Mouse (Mus musculus) cerebellum, postnatal 10 days (tissue): ENCODE results near the gene Asgr1.
"Not testable (repeated sequence)": the region's sequence is repeated elsewhere in the genome, so short reads cannot be mapped to it uniquely, and the experiment has no call there.

Source experiments
- DNase-seq, 2 experiments: peaks; one replicate each; pipeline ENCODE4 v3.0.0; 2021; ENCODE audit warnings: mixed read lengths in 2 of 2

Gene Asgr1

DNA sequence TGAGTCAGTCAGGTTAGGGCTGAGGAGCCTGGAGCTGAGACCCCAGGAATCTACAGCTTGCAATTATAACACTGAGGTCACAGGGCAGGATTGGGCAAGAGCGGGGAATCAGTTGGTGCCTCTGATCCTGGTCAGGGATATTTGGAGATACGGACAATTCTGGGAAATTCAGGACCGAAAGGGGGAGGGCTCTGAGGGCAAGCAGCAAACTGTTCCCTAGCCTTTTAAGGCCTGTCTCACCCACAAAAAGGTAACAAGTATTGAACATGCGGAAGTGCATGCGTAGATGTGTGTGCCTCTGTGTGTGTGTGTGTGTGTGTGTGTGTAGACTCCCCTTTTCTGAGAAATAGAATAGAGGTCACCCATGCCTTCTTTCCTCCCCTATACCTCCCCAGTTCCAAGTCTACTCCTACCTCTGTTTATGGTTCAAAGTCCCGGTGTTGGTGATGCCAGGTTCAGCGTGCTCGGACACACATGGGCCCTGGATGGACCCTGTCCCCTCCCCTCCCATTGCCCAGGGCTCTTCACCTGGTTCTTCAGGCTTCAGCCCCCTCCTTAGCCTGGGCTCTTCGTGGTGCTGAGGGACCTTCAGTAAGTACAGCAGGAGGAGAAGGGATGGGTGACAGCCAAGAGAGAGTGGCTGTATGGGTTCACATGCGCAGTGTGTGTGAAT, at the start of gene Asgr1:
Gene Asgr1, plus strand, starts transcription at position 188 of the 673 bp plus-strand sequence.
- no peak for DNase-seq

DNA sequence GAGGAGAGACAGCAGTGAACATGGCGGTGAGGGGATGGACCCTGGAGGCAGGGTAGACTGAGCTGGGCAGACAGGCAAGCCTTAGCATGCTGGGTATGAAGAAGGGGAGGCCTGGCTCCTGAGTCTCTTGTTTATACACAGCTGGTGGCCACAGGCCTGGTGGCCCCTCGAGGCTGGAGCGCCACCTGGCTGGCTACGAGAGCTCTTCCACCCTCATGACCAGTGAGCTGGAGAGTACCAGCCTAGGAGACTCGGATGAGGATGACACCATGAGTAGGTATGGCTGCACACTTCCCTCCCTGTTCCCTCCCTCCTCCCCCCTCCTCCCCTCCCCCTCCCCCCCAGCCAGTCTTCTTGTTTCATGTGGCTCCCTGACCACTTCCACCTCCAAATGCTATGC, 48.4 kb upstream of the Asgr1 start:
- DNase-seq: peak; percentile 33 to 39

DNA sequence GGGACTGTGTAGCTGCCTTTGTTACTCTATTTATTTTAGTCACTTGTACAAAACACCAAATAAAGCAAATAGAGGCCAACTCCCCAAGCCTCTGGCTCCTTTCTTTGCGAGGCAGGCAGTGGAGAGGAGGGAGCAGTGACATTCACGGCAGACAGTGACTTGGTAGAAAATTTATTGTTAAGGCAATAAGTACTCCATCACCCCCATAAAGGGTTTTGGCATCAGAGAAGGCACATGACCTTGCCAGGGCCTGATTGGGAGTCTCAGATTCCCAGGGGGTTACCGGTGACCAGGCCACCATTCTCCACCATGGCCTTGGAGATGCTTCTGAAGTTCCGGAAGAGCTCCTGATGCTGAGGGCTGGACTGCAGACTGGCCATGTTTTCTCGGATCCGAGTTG, 43.9 kb upstream of the Asgr1 start:
- no peak for DNase-seq

DNA sequence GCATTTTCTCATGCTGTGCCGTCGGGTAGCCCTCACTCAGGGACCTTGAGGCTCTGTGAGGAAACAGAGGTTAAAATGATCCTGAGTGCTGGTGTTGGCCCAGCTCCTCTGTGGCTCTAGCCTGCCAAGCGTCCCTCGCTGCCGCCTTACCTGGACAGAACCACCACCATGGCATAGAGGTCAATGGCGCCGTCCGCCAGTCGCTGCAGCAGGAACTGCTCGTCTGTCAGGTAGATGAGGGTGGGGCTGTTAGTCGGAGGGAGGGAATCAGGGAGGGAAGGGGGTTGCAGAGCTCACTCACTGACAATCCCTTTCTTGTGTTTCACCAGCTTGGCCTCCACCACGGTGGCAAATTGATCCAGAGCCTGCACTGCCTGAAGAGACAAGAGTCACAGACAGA, 43.3 kb upstream of the Asgr1 start:
- no peak for DNase-seq

DNA sequence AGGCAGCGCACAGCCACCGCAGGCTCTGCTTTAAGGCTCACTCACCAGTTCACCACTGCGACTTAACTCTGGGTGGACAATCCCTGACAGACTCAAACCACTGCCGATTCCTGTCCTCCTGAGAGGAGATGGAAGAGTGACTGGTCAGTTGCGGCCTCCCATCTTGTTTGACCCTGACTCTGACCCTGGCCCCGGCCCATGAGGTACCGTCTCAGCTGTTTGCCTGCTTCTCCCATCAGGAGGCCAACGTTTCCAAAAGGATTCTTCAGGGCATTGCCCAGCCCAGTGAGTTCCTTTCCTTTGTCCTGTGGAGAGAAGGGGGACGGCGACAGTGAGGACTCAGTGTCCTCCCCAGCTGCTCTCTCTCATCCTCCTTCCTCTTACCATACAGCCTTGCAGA, 42.9 kb upstream of the Asgr1 start:
- DNase-seq: no peak

DNA sequence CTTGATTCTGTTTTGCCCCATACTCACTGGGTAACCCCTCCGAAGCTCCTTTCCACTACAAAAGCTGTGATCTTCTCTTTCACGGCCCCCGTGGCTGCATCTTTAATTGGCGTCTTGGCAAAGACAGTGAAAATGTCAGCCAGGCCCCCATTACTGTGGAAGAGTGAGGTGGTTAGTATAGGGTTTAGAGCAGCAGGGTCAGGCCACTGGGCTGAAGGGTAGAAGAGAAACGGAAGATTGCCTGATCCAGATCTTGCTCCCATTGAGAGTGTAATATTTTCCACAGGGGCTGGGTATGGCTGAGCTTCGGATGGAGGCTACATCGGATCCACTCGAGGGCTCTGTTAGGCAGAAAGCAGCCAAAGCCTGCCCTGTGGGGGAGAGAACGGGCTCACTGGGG, 41.0 kb upstream of the Asgr1 start:
- DNase-seq: no peak

DNA sequence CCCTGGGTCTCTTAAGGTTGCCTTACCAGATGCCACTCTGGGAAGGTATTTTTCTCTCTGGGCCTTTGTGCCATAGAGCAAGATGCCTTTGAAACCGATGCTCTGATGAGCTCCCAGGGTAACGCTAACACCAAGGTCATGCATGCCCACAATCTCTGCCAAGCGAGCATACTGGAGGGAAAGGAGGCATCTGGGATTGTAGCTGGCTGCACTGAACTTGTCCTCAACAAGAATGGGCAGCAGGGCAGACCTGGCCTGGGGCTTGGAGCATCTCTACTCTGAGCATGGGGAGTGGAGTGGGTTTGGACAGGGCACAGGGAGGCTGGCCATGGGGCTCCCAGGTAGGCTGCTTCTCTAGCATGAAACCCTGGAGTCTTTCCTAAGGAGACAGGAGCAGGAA, 40.5 kb upstream of the Asgr1 start:
- DNase-seq: no peak

DNA sequence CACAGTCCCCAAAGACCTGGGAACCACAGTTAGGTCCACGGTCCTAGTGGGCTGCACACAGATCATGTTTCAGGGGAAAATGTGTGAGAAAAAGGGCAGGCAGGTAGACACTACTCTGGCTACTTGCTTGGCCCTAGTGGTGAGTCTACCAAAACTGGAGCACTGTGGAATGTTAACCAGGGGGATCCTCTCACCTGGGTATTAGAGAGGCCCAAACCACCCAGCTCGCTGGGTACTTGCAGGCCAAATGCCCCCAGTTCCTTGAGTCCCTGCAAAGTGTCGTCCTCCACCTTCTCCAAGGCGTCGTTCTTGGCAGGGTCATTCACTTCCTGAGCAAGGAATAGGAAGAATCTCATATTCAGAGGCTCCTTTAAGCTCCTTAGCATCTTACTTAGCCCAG, 39.8 kb upstream of the Asgr1 start:
- DNase-seq: no peak

DNA sequence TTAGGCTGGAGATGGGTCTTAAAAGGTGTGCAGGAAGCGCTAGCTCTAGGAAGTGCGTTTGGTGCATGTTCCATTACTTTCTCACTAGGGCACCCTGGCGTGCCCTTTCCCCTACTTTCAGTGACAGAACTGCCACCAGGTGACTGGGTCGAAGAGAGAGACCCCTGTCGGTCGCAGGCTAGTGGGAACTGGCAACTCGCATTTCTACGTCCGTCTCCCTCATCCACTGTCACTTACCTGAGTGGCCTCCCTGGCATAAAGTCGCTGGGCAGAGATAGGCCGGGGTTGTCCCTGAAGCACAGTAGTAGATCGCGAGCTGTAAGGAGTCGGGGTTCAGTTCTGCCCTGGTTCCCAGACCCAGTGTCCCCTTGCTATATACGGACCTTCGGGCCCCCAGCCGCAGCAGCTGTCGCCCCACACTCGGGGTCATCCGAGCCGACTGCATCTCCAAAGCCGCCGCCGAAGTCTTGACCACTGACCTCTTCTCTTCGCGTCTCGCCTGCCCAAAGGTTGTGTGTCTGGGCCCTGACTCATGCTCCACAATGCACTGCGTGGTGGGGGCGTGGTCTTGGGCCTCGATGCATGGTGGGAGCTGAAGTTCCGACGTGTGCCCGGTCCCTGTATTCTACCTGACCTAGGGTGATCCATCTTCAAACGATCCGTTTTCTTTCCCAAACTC, 38.9 kb upstream of the Asgr1 start, which contains the start of gene Acadvl:
Gene Acadvl, minus strand, starts transcription at position 532 of the 679 bp plus-strand sequence.
- DNase-seq: peak; percentile 93 to 95

DNA sequence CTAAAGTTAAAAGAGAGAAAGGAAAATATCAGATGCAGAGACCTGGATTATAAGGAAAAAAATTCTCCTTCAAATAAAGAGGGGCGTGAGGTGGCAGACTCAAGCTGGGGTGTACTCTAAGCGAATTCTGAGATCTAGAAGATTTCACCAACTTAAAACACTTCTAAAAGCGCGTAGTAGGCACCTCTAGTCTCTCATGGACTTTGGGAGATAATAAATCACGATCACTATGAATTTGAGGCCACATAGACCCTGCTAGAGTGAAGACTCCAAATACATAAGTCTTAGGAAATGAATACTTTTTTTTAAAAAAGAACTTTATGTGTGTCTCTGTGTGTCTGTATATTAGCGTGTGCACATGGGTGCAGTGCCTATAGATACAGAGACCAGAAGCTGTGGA, 38.2 kb upstream of the Asgr1 start:
- no peak for DNase-seq

DNA sequence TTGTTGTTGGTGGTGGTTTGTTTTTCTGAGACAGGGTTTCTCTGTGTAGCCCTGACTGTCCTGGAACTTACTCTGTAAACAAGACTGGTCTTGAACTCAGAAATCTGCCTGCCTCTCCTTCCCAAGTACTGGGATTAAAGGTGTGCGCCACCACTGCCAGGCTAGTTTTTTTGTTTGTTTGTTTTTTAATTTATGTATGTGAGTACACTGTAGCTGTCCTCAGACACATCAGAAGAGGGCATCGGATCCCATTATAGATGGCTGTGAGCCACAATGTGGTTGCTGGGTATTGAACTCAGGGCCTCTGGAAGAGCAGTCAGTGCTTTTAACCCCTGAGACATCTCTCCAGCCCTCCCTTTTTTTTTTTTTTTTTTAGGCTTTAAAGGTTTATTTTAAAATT, 37.7 kb upstream of the Asgr1 start:
- DNase-seq: not testable (repeated sequence)

DNA sequence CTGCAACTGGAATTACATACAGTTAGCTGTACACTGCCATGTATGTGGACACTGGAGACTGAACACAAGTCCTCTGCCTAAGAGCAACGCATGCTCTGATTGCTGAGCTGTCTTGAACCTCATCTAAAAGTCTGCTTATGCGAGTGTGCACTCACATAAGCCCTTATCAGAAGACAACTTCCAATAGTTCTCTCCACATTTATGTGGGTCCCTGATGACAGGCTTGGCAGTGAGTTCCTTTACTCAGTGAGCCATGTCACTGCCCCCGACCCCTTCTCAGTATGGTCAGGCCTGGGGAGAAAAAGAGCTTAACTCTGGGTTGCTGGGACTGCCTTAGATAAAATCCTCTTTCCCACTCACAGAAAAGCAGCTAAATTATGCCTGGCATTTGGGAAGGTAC, 37.2 kb upstream of the Asgr1 start, which contains the start of gene Dlg4:
Gene Dlg4, plus strand, starts transcription at position 274 of the 400 bp plus-strand sequence.
- no peak for DNase-seq

DNA sequence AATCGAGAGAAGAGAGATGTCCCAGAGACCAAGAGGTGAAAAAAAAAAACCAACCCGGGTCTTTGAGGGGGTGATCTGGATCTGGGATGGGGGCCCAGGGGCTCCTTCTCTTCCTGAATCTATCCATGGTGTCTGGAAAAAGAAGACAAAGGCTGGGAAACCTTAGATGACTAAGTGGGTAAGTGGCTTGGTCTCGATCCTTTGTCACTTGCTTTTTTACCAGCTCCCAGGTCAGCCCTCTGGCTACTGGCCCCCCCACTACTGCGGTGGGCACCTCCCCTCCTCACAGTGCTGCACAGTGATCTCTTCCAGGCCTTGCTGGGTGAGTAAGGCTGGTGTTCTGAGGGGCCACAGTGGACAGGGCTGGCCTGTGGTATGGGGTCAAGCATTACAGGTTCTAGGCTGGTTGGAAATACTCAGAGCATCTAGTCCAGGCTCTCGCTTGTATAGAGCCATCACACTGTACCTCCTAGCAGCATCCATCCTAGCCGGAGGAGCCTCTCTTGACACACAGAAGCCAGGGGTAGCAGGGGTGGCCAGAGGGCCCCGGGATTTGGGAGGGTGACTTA, 36.6 kb upstream of the Asgr1 start:
- peak in 1 of 2 experiments; percentile 39 for DNase-seq

DNA sequence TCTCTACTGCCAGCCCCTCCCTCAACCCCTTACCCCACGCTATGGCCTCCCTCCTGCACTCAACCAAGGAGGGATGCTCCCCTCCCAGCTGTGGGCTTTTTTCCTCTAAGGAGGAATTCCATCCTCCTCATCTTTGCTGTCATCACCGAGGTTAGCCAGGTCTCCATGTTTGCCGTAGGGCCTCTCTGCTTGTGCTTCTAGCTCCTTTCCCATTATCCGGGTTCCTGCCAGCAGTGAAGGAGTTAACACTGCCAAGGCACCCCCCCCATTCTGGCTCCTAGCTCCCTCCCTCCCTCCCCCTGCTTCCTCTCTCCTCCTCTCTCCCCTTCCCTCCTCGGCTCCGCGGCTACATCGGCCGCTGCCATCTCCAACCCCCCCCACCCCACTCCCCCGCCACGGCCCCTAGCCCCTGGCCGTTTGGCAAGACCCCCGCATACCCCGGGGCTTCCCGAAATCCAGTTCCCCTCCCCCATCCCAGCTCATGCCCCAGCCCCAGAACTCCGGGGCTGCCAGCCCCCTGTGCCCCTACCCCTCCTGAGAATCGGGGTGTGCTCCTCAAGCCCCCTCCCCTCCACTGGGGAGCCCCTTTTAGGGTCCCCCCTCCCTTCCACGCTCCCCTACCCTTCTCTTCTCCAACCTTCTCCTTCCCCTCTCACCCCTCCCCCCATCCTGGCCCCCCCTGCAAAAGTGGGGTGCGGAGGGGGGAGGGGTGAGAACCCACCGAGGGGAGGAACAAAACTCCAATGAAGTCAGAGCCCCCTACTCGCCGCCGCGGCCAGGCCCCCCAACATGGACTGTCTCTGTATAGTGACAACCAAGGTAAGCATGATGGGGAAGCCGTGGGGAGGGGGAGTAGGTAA, 35.5 kb upstream of the Asgr1 start:
- peak; percentile 92 to 94 for DNase-seq

DNA sequence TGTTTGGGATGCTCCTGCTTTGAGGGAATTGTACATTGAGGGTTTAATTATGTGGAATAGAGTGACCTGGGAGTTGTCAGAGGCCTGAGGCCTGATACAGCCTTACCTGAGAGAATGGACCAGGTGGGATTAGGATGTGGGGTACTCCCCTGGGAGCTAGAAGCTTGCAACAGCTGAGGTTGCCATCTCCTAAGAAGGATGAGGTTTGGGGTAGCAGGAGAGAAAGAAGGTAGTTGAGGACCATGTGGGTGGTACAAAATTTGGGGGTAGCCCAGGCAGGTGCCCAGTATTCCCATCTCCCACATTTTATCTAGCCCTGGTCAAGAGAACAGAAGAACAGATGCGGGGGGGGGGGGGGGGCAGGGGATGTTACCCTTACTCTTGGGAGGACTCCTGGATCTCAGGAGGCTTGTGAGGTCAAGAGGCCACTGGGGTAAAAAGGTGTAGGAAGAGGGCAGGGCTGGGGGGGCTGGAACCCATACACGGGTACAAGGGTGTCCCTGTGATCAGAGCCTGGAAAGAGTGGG, 34.3 kb upstream of the Asgr1 start:
- DNase-seq: peak in 1 of 2 experiments; percentile 28

DNA sequence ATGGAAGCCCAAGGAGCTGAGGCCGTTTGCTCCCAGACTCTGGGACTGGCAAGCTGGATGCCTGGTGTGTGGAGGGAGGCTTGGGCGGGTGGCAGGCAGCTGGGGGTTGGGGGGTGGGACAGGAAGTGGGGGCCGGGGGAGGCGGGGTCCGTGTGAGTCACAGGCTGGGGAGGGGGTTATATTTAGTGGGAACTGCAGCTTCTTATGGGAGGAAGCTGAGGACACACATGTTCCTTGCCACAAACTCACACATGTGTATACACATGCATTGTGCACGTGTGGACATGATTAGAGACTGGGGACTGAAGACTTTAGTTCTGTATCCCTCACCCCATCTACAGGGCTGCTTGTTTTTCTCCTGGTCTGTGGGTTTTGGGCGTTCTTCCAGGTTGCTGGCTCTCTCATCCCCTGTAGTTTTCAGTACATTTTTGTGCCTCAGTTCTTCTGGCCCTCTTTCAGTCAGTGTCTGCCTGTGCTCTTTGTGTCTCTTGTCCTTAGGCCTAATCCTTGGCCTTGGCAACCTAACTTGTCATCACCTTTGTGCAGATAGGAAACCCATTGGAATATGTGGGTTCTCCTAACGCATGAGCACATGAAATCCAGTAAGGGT, 33.8 kb upstream of the Asgr1 start:
- DNase-seq: peak; percentile 56 to 62

DNA sequence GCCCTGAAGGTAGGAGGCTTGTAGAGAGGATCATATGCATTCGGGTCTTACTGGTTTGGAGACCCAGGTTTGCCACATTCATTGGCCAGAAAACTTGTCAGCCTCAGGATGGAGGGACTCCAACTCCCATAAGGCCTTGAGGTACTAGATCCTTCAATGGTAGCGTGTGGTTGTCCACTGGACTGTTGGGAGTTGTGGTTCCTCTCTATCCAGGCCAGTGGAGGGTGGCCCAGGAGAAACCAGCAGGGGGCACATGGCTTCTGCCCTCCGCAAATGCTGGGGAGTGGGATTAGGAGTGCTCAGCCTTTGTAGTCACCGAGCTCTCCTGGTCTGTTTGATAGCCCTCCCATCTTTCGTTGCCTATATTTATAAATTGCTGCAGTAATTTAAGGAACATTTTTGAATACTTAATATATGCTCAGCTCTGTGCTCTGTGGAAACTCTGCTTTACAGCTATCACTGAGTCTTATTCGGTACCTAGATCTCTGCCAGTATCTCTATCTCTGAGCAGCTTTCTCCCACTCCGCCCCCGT, 33.1 kb upstream of the Asgr1 start:
- DNase-seq: peak; percentile 90

DNA sequence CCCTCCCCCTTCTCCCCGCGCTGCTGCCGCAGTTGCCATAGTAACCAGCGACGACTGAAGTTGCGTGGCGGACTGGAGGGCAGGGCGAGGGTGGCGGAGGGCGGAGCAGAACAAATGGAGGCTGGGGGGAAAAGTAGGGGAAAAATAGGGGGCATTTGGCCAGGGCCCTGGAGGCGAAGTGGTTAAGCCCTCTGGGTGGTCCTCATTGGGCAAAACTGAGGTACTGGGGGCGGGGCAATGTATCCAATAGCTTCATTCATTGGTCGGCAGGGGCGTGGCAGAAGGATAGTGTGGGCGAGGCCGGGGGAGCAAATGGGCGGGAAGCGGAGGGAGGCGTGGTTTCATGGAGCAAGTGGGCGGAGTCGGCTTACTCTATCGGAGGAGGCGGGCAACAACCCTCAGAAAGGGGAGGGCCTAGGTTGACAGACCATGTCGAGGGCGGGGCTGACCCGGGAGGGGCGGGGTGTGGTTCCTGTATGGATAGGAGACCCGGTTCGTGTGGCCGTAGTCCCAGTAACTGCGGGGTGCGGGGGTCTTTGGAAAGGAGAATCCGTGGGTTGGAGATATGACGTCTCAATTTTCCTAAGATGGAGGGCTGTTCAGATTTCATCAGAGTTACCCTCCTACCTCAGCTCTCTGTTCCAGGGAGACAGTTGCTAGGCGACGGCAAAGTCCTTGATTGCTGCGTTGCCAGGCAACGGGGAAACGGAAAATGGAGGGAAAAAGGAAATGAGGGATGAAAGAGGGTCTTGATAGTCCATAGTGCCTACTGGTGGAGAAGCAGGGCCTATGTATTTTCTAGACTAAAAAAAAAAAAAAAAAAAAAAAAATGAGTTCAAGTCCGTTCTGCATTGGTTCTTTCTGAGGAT, 32.4 kb upstream of the Asgr1 start:
- peak; percentile 99 for DNase-seq

DNA sequence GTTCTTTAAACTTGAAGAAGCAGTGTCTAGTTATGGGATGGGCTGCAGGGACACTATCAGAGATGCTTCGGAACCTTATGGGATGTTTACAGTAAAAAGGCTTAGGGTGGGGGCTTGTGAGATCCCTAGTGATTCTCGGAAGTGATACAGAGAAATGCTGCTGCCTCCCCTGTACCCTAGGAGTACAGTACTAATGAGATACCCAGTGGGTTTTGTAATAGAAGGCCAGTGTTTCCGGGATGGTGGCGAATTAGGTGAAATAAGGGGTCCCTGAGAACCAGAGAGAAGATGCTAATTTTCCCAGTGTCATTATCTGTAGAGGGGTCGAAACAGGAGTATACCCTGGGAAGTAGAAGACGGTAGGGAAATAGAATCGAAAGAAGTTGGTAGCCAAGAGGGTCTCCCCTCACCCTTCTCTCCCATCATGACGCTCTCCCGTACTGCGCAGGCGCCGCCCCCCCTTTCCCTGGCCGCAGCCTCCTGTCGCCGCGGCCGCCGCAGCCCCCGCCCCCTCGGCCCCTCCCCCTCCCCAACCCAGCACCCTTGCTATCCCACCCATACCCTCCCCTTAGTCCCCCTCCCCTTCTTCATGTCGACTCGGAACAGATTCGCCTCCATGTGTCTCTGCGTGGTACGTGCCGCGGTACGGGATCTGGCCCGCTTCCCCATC, 30.3 kb upstream of the Asgr1 start:
- peak; percentile 76 to 86 for DNase-seq

DNA sequence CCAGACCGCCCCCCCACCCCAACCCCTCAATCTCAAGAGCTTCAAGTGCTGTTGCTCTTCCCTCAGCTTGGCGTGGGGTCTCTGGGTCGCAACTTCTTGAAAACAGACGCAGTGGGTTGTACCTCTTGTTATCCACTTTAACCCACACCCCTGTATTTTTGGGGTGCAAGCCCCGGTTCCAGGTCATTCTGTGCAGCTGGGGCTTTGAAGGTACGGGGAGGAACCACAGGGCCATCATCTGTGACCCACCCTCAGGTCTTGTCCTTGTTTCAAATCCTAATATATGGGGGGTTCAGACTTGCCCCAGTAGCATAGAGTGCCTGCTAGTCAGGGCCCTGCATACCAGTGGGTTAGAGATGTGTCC, 29.8 kb upstream of the Asgr1 start:
- DNase-seq: no peak

DNA sequence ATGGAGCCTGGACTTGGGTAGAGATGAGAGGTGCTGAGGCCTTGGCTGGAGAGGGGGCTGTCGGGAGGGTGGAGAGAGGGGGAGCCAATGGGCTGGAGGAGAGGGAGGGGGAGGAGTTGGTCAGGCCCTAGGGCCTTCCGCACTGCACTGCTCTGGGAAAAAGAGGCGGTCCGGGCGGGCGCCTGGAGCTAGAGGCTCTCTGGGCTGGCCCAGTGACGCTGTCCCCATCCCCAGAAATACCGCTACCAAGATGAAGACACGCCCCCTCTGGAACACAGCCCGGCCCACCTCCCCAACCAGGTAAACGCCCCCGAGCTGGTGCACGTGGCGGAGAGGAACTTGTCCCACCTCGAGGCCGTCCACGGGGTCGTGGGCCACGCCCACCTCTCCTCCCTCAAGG, 27.2 kb upstream of the Asgr1 start:
- DNase-seq: peak; percentile 65 to 66
